Mouse (Mus musculus) left cerebral cortex, adult 8-10 months (tissue): ENCODE results near the gene Mad1l1. TPM values are rescaled to one million over a fixed set of nuclear protein-coding genes. Genes with fewer than 3 reads are reported as not detected.

ENCODE experiments used
- DNase-seq, 2 experiments: peaks; one replicate each; pipeline ENCODE4 v3.0.0; 2022; ENCODE audit warnings: low spot score in 2 of 2
- total RNA-seq, 4 experiments: library from RNA; stranded (reverse); gene quantifications; 2 replicates each; pipeline ENCODE4 v1.2.4; 2022

Gene Mad1l1
- total RNA-seq, 4 experiments from 2014 or later = 14.1 to 22.2 (median 18.6) TPM

GRCm38 (mm10) chr5:140263754-140264749 lies 57.3 kb downstream of the Mad1l1 start:
- peak in 1 of 2 experiments; percentile 48 for DNase-seq

GRCm38 (mm10) chr5:140262401-140262800 lies 59.0 kb downstream of the Mad1l1 start:
- DNase-seq = no peak

GRCm38 (mm10) chr5:140261313-140261712 lies 60.0 kb downstream of the Mad1l1 start:
- no peak for DNase-seq

GRCm38 (mm10) chr5:140258633-140259032 lies 62.7 kb downstream of the Mad1l1 start:
- no peak for DNase-seq

- DNase-seq = no peak
Measured at GRCm38 (mm10) chr5:140258035-140258434, 63.3 kb downstream of the Mad1l1 start.

GRCm38 (mm10) chr5:140257439-140257838 lies 63.9 kb downstream of the Mad1l1 start:
- no peak for DNase-seq

GRCm38 (mm10) chr5:140256685-140257084 lies 64.7 kb downstream of the Mad1l1 start:
- no peak for DNase-seq

GRCm38 (mm10) chr5:140255265-140255664 lies 66.1 kb downstream of the Mad1l1 start:
- DNase-seq = no peak

- DNase-seq = no peak
Measured at GRCm38 (mm10) chr5:140254656-140255055, 66.7 kb downstream of the Mad1l1 start.

GRCm38 (mm10) chr5:140251989-140252388 lies 69.4 kb downstream of the Mad1l1 start:
- DNase-seq = peak in 1 of 2 experiments; percentile 20

GRCm38 (mm10) chr5:140250370-140250769 lies 71.0 kb downstream of the Mad1l1 start:
- no peak for DNase-seq

- DNase-seq = no peak
Measured at GRCm38 (mm10) chr5:140249359-140250062, 71.8 kb downstream of the Mad1l1 start.

- DNase-seq = no peak
Measured at GRCm38 (mm10) chr5:140248101-140248500, 73.3 kb downstream of the Mad1l1 start.

GRCm38 (mm10) chr5:140240235-140240634 lies 81.1 kb downstream of the Mad1l1 start:
- no peak for DNase-seq

- DNase-seq = no peak
Measured at GRCm38 (mm10) chr5:140238880-140239279, 82.5 kb downstream of the Mad1l1 start.

- no peak for DNase-seq
Measured at GRCm38 (mm10) chr5:140230818-140231217, 90.5 kb downstream of the Mad1l1 start.

GRCm38 (mm10) chr5:140228306-140228705 lies 93.0 kb downstream of the Mad1l1 start:
- no peak for DNase-seq

- DNase-seq = no peak
Measured at GRCm38 (mm10) chr5:140226871-140227270, 94.5 kb downstream of the Mad1l1 start.

- DNase-seq = no peak
Measured at GRCm38 (mm10) chr5:140225881-140226280, 95.5 kb downstream of the Mad1l1 start.

- DNase-seq = no peak
Measured at GRCm38 (mm10) chr5:140225103-140225502, 96.2 kb downstream of the Mad1l1 start.

- DNase-seq = no peak
Measured at GRCm38 (mm10) chr5:140223070-140224053, 98.0 kb downstream of the Mad1l1 start.
